Mouse (Mus musculus) lung, embryonic 14.5 days (tissue): ENCODE measurements around the gene Epb41. TPM values are rescaled to one million over a fixed set of nuclear protein-coding genes. Genes with fewer than 3 reads are reported as not detected.

ENCODE experiments used
- ATAC-seq: fragments of 200-750 bp; cut with Nextera tagmentation; 2 replicates; pipeline ENCODE4 v1.8.0; 2017; ENCODE audit warnings: mild to moderate bottlenecking, moderate TSS enrichment, moderate library complexity; ENCODE audit not compliant: insufficient read depth
- DNase-seq: peaks from one replicate; pipeline ENCODE4 v3.0.0-alpha.2; 2015
- H3K27ac ChIP-seq: fragments of 300-500 bp; sonication (generic); 2 replicates; pipeline ENCODE4 v1.5.1; 2014; ENCODE audit warnings: low read depth, mild to moderate bottlenecking, moderate library complexity
- H3K27me3 ChIP-seq: fragments of 300-500 bp; sonication (generic); 2 replicates; pipeline ENCODE4 v1.6.1; 2014; ENCODE audit warnings: low read length, control low read depth; ENCODE audit not compliant: insufficient read depth
- H3K36me3 ChIP-seq: fragments of 300-500 bp; sonication (generic); 2 replicates; pipeline ENCODE4 v1.6.1; 2014; ENCODE audit warnings: control low read depth; ENCODE audit not compliant: insufficient read depth
- H3K4me1 ChIP-seq: fragments of 300-500 bp; sonication (generic); 2 replicates; pipeline ENCODE4 v1.6.1; 2014; ENCODE audit warnings: antibody characterized with exemption, control low read depth; ENCODE audit not compliant: insufficient read depth
- H3K4me2 ChIP-seq: fragments of 300-500 bp; sonication (generic); 2 replicates; pipeline ENCODE4 v1.6.1; 2014; ENCODE audit warnings: mild to moderate bottlenecking
- H3K4me3 ChIP-seq: fragments of 300-500 bp; sonication (generic); 2 replicates; pipeline ENCODE4 v1.5.1; 2014; ENCODE audit warnings: low read depth, low read length
- H3K9ac ChIP-seq: fragments of 300-500 bp; sonication (generic); 2 replicates; pipeline ENCODE4 v1.6.1; 2014
- H3K9me3 ChIP-seq: fragments of 300-500 bp; sonication (generic); 2 replicates; pipeline ENCODE4 v1.6.1; 2016; ENCODE audit warnings: low read depth, low read length, control low read depth
- CTCF ChIP-seq: IDR thresholded peaks from 2 replicates; pipeline ENCODE4 v1.5.1; 2016; ENCODE audit warnings: antibody characterized with exemption, low read depth
- WGBS: fragments of 180-500 bp; shearing (Covaris S2); extraction: QIAGEN DNeasy Blood & Tissue Kit; methylation state at CpG from one replicate; pipeline ENCODE4 v1.1.7; 2014; 5-methylcytosine and 5-hydroxymethylcytosine counted together
- polyA plus RNA-seq: library from polyadenylated mRNA; unstranded; fragments of >200 nt; fragmentation: Nextera tagmentation; extraction: Ambion mirVana; gene quantifications from 2 replicates; pipeline ENCODE4 v1.2.1, GENCODE M21; 2014

Gene Epb41
- polyA plus RNA-seq, 1 experiment from 2014 or later, result 86.3 TPM

DNA sequence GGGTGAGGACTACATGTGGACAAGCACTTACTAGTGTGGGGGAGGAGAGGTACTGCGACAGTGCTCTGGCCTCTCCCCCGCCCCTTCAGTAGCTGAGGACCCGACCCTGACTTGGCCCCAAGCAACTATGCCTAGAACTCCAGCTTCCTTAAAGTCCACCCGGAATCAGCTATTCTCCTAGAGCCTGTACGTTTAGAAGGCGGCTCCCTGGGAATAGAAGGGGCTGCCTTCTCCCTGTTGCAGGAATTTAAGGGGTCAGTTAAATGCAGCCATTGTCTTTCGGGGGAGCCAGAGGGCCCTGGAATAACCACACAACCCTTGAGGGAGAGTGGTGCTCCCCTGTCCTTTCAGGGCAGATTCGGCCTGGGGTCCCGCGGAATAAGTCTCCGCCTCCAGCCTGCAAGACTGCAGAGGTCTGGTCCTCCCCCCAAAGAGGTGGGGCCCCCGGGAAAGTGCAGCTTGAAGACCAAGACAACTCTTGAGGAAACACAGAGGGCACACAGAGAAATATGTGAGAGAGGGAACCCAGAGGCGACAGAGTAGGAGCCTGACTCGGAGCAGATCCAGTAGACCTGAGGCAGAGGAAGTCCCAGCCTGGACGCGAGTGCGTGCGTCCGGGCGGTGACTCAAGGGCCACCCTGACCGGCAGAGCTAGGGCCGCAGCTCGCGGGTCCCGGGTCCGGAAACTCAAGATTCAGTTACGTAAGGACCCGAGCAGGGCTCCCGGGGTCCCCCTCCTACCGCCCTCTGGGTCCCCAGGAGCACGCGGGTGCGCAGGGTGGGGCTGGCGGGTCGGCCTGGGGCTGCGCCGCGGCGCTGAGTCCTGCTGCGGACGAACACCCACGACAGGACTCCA lies 816 bp downstream of the Epb41 start, which contains the start of gene Gm10300:
TSS of gene Gm10300 (plus strand) at position 621 of the 856 bp plus-strand sequence.
- H3K4me1 ChIP-seq, result peaks cover 4% of the 10 kb centered on the region; the same call in 1 of the 2 replicates
- peak within 1 kb of the TSS; percentile 72 for H3K27ac ChIP-seq

DNA sequence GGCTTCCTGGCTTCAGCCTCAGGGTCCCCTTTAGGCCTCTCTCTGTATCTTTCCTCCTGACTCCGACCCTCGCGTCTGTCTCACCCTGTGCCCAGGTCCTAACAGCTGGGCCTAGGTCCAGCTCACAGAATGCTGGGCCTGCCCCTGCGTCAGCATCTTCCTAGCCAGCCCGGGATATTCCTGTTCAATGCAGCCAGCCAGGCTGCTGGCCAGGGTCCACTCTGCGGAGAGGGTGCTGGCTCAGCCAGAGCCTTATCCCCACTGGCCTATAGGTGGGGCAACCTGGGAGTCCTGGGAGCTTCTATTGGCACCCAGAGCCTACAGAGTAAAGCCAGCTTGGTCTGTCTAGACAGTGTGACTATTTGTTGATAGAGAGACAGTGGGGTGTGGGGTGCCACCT lies 2.2 kb downstream of the Epb41 start:
- no peaks in the 10 kb centered on the region for H3K27me3 ChIP-seq
- no peak overlapping the region for H3K27ac ChIP-seq
- DNase-seq (no peak), ATAC-seq (no peak)
- peak overlapping the region; percentile 99; the same call in 1 of the 2 replicates for H3K4me2 ChIP-seq
- no peaks in the 10 kb centered on the region for H3K36me3 ChIP-seq
- no peak overlapping the region for H3K9ac ChIP-seq
- WGBS, result 76% methylated on average over 6 of the region's 6 CpGs
- TF ChIP-seq CTCF, result no peak
- no peak overlapping the region; the same call in 1 of the 2 replicates for H3K4me3 ChIP-seq
- no peaks in the 10 kb centered on the region for H3K9me3 ChIP-seq
- H3K4me1 ChIP-seq, result peaks cover 4% of the 10 kb centered on the region; the same call in 1 of the 2 replicates

More for the DNA sequence above, 816 bp downstream of the Epb41 start, which contains the start of gene Gm10300:
- Histone ChIP-seq H3K36me3 (no peaks in the 10 kb centered on the region), H3K9me3 (no peaks in the 10 kb centered on the region), H3K4me3 (peak within 1 kb of the TSS; percentile 76), H3K27me3 (no peaks in the 10 kb centered on the region), H3K4me2 (peak within 1 kb of the TSS; percentile 99), H3K9ac (peak within 1 kb of the TSS; percentile 72)
- no peak for TF ChIP-seq CTCF
- under 1% methylated on average over 42 of the region's 42 CpGs for WGBS
- DNase-seq, result peak; percentile 62
- ATAC-seq, result peak; percentile 36

DNA sequence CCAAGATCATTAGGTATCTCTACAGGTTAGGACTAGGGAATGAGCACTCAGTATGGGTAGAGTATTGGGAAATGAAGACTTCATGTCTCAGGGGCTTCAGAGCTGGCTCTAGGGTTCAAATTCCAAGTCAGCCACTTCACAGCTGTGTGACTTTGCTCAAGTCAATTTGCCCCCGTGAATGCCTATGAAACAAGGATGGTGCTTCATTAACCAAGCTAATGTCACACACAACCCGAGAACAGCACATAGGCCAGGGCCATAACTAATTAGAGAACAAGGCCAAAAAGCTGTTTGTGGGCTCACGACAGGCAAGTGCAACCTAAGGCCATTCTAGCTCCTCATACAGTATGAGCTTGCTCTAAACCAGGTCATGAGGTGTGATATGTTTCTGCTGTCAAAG lies 3.0 kb downstream of the Epb41 start:
- WGBS, result 77% methylated on average over 3 of the region's 3 CpGs
- Histone ChIP-seq H3K27ac (no peak overlapping the region), H3K4me2 (no peak overlapping the region), H3K9ac (no peak overlapping the region), H3K4me3 (no peak overlapping the region), H3K36me3 (no peaks in the 10 kb centered on the region), H3K27me3 (no peaks in the 10 kb centered on the region), H3K4me1 (peaks cover 3% of the 10 kb centered on the region; the same call in 1 of the 2 replicates), H3K9me3 (no peaks in the 10 kb centered on the region)
- ATAC-seq, result no peak
- TF ChIP-seq CTCF, result no peak
- DNase-seq, result no peak

DNA sequence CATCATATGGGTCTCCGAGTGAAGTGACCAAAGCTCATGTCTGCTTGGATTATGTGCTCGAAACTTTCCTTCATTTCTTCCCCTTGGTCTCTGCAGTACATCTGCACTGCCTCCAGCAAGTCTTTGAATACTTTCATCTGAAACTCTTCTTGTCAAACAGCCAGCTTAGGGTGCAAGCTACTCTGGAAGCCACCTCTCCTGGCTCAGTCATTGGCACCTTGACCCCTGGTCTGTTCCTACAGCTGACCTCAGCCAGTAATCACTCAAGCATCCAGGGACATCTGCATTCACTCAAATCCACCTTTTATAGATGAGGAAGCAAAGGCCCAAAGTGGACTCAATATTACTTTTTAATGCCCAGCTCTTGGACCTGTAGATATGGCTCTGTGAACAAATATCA lies 3.4 kb downstream of the Epb41 start:
- Histone ChIP-seq H3K36me3 (no peaks in the 10 kb centered on the region), H3K9me3 (no peaks in the 10 kb centered on the region), H3K4me1 (no peaks in the 10 kb centered on the region), H3K4me3 (no peak overlapping the region), H3K9ac (no peak overlapping the region), H3K4me2 (no peak overlapping the region), H3K27me3 (no peaks in the 10 kb centered on the region), H3K27ac (no peak overlapping the region)
- no peak for ATAC-seq
- no peak for DNase-seq
- no peak for TF ChIP-seq CTCF
- WGBS, result 90% methylated on average over 2 of the region's 2 CpGs

DNA sequence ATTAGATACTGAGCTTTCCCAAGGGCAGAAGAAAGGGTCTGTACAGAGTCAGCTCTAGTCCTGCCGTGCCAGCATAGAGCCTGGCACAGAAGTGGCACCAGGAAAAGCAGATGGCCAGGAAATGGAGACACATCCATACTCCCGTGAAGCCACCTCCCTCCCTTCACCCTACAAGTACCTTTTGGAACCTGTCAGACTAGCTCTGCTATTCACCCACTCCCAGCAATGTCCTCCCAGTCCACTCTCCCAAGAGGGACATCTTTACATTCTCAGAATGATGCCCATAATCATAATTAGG lies 7.2 kb downstream of the Epb41 start:
- Histone ChIP-seq H3K4me2 (no peak overlapping the region), H3K9me3 (no peaks in the 10 kb centered on the region), H3K9ac (no peak overlapping the region), H3K4me3 (no peak overlapping the region), H3K36me3 (no peaks in the 10 kb centered on the region), H3K27ac (no peak overlapping the region), H3K27me3 (no peaks in the 10 kb centered on the region), H3K4me1 (peaks cover 3% of the 10 kb centered on the region; the same call in 1 of the 2 replicates)
- TF ChIP-seq CTCF, result no peak
- DNase-seq (no peak), ATAC-seq (no peak)
- WGBS, result 48% methylated on average over 2 of the region's 2 CpGs

DNA sequence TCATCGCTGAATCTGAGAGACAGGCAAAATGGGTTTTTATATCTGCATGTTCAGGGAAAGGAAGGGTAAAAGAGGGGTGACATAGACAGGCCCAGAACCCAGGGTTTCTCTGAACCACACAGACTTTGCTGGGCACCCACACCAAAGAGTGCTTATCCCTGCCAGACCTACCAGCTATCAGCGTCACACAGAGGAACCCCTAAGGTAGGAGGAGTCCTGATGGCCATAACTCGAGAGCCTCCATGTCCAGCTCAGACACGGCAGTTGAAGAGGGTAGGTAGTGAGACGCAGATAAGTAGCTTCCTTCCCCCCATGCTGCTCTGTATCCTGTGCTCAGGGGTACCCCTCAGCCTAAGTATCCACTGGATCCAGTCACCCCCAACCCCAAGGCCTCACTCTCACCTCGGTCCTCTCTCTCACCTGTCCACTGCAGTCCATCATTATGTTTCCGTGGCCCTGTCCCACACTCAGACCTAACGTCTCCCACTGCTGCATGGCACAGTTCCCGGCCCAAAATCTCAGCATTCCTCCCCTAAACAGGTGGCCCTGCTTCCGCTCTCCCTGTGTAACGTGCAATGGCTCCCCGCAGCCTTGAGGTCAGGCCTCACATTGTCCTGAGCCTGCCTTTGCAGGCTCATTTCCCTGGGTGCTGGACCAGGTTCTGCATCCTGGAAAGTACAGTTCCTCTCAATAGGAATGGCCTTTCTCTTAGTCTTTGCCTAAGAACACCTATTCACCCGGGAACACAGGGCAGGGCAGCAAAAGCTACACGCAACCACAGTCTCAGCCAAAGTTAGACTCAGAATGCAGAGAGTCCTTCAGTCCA lies 7.8 kb downstream of the Epb41 start:
- TF ChIP-seq CTCF, result no peak
- H3K4me2 ChIP-seq, result no peak overlapping the region
- H3K36me3 ChIP-seq, result no peaks in the 10 kb centered on the region
- WGBS, result 77% methylated on average over 14 of the region's 14 CpGs
- ATAC-seq (no peak), DNase-seq (no peak)
- H3K4me3 ChIP-seq, result no peak overlapping the region
- no peaks in the 10 kb centered on the region for H3K27me3 ChIP-seq
- no peak overlapping the region for H3K27ac ChIP-seq
- H3K4me1 ChIP-seq, result peaks cover 3% of the 10 kb centered on the region; the same call in 1 of the 2 replicates
- no peak overlapping the region for H3K9ac ChIP-seq
- no peaks in the 10 kb centered on the region for H3K9me3 ChIP-seq
